Mouse (Mus musculus): Measurements from ENCODE around the gene Dll3.

GRCm38 (mm10) chr7:28267129-28268041 lies 34.7 kb downstream of the Dll3 start, which contains the start of gene Eid2:
- TF ChIP-seq POLR2A (IDR thresholded peaks at IDR 0.05; ENCODE audit: insufficient read depth, low read depth, low read length): peak; percentile 69
- no peak for TF ChIP-seq EP300 (IDR thresholded peaks at IDR 0.05; ENCODE audit: insufficient read depth, low read depth, low read length)
- TF ChIP-seq CTCF (IDR thresholded peaks at IDR 0.05): peak; percentile 34
